Mouse (Mus musculus): ENCODE data around the gene Kcnq1. TPM values are rescaled to one million over a fixed set of nuclear protein-coding genes. Genes with fewer than 3 reads are reported as not detected.
A peak's percentile ranks its signal among the peaks of the same experiment; 100 is the strongest.

The Kcnq1 gene
- polyA plus RNA-seq, 1 experiment: 0.54 TPM

DNA sequence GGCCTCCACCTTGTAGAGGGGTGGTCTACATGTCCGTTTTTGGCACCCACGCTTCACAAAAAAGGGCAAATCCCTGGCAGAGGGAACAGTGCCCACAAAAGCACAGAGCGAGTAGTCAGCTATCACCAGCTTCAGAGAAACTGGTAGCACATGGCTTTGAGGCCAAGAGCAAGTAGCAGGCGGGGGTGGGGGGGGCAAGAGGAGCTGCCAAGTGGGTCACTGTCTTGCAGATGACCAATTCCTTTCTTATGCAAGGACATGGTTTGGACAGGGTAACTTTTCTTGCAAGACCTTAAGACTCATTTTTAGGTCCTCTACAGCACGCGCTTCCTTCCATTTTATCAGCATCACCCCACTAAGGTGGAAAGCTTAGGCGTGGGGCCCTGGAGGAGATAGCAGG, 205.3 kb downstream of the Kcnq1 start:
- Histone ChIP-seq H3K27ac (ENCODE audit: insufficient read depth, low read length) (no peak overlapping the region), H3K4me1 (ENCODE audit: control insufficient read depth, insufficient read depth, low read length) (no peaks in the 10 kb centered on the region), H3K4me3 (replicated peaks; ENCODE audit: insufficient read depth, low read depth, low read length) (no peak overlapping the region), H3K27me3 (ENCODE audit: control insufficient read depth, insufficient read depth, low read length) (no peaks in the 10 kb centered on the region)
- peak in 1 of 2 experiments; percentile 7 for DNase-seq
- 70% methylated on average over 7 of the region's 7 CpGs for WGBS
- TF ChIP-seq CTCF (IDR thresholded peaks at IDR 0.05; ENCODE audit: borderline replicate concordance, insufficient read depth, low read depth, low read length): no peak
- no peak for TF ChIP-seq POLR2A (IDR thresholded peaks at IDR 0.05; ENCODE audit: borderline replicate concordance, insufficient read depth, low read length)

DNA sequence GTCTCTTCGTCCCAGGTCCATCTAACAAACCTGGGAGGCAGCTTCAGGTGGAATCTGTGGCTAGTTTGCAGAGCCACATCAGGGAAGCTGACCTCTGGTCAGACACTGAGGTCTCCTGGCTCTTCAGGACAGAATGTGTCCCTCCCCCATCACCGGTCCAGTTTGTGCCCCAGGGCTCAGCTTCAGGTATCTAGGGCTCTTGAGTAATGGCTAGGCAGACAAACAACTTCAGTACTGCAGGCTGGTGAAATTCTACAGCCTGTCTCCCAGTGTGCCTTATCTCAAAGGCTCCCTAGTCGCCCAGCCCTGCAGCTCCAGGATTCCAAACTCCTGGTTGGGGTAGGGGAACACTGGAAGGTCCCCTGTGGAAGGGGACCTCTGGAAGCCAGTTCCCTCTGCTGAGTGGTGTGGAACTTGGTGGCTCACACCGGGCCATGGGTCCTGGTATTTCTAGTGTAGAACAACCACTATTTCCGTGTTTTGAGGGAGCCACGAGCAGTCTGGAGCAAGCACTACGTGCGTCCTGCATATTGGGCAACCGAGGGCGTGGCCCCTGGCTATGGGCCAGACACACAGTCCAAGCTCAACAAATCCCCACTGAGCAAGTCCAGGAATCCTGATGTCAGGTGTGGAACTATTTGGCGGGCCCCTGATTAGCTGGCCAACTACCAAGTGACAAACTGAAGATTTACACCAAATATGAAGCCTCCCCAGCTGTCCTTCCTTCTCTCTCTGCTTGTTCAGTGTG, 207.6 kb downstream of the Kcnq1 start:
- no peak overlapping the region for H3K4me3 ChIP-seq (replicated peaks; ENCODE audit: insufficient read depth, low read depth, low read length)
- H3K27ac ChIP-seq (ENCODE audit: insufficient read depth, low read length): no peak overlapping the region
- TF ChIP-seq CTCF (IDR thresholded peaks at IDR 0.05; ENCODE audit: borderline replicate concordance, insufficient read depth, low read depth, low read length) (no peak), POLR2A (IDR thresholded peaks at IDR 0.05; ENCODE audit: borderline replicate concordance, insufficient read depth, low read length) (no peak)
- no peaks in the 10 kb centered on the region for H3K4me1 ChIP-seq (ENCODE audit: control insufficient read depth, insufficient read depth, low read length)
- WGBS: 56% methylated on average over 11 of the region's 11 CpGs
- no peaks in the 10 kb centered on the region for H3K27me3 ChIP-seq (ENCODE audit: control insufficient read depth, insufficient read depth, low read length)
- no peak for DNase-seq

GRCm38 (mm10) chr7:143318512-143318911, 212.3 kb downstream of the Kcnq1 start:
- Histone ChIP-seq H3K4me1 (ENCODE audit: control insufficient read depth, insufficient read depth, low read length) (no peaks in the 10 kb centered on the region), H3K27me3 (ENCODE audit: control insufficient read depth, insufficient read depth, low read length) (no peaks in the 10 kb centered on the region), H3K27ac (ENCODE audit: insufficient read depth, low read length) (no peak overlapping the region), H3K4me3 (replicated peaks; ENCODE audit: insufficient read depth, low read depth, low read length) (no peak overlapping the region)
- no peak for DNase-seq
- WGBS: 84% methylated on average over 5 of the region's 5 CpGs
- TF ChIP-seq POLR2A (IDR thresholded peaks at IDR 0.05; ENCODE audit: borderline replicate concordance, insufficient read depth, low read length) (no peak), CTCF (IDR thresholded peaks at IDR 0.05; ENCODE audit: borderline replicate concordance, insufficient read depth, low read depth, low read length) (no peak)

- no peak overlapping the region for H3K4me3 ChIP-seq (replicated peaks; ENCODE audit: insufficient read depth, low read depth, low read length)
- H3K27ac ChIP-seq (ENCODE audit: insufficient read depth, low read length): no peak overlapping the region
- TF ChIP-seq CTCF (IDR thresholded peaks at IDR 0.05; ENCODE audit: borderline replicate concordance, insufficient read depth, low read depth, low read length) (no peak), POLR2A (IDR thresholded peaks at IDR 0.05; ENCODE audit: borderline replicate concordance, insufficient read depth, low read length) (no peak)
- no peaks in the 10 kb centered on the region for H3K4me1 ChIP-seq (ENCODE audit: control insufficient read depth, insufficient read depth, low read length)
- WGBS: 84% methylated on average over 8 of the region's 8 CpGs
- no peaks in the 10 kb centered on the region for H3K27me3 ChIP-seq (ENCODE audit: control insufficient read depth, insufficient read depth, low read length)
- DNase-seq: no peak
Measured at GRCm38 (mm10) chr7:143320367-143320766, 214.2 kb downstream of the Kcnq1 start.

DNA sequence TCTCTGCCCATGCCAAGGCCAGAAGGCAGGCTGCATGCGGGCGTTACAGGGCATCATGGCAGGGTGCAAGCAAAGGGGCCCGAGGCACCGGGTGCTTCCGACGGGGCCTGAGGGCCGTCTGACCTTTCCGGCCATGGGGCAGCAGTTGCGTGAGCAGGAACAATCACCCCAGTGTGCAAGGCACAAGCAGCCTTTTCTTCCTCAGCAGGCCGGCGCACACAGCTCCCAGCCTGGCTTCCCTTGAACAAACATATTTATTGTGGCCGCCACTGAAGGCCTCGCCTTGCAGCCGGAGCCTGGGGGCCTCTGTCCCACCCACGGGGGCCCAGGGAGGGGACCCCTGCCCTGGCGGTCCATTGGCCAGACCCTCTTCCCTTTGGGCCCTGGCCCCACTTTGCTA, 218.9 kb downstream of the Kcnq1 start:
- no peak overlapping the region for H3K4me3 ChIP-seq (replicated peaks; ENCODE audit: insufficient read depth, low read depth, low read length)
- no peaks in the 10 kb centered on the region for H3K27me3 ChIP-seq (ENCODE audit: control insufficient read depth, insufficient read depth, low read length)
- H3K27ac ChIP-seq (ENCODE audit: insufficient read depth, low read length): no peak overlapping the region
- TF ChIP-seq CTCF (IDR thresholded peaks at IDR 0.05; ENCODE audit: borderline replicate concordance, insufficient read depth, low read depth, low read length) (no peak), POLR2A (IDR thresholded peaks at IDR 0.05; ENCODE audit: borderline replicate concordance, insufficient read depth, low read length) (no peak)
- DNase-seq: peak in 1 of 2 experiments; percentile 6
- H3K4me1 ChIP-seq (ENCODE audit: control insufficient read depth, insufficient read depth, low read length): no peaks in the 10 kb centered on the region; the same call in 1 of the 2 replicates
- WGBS: 71% methylated on average over 16 of the region's 16 CpGs

DNA sequence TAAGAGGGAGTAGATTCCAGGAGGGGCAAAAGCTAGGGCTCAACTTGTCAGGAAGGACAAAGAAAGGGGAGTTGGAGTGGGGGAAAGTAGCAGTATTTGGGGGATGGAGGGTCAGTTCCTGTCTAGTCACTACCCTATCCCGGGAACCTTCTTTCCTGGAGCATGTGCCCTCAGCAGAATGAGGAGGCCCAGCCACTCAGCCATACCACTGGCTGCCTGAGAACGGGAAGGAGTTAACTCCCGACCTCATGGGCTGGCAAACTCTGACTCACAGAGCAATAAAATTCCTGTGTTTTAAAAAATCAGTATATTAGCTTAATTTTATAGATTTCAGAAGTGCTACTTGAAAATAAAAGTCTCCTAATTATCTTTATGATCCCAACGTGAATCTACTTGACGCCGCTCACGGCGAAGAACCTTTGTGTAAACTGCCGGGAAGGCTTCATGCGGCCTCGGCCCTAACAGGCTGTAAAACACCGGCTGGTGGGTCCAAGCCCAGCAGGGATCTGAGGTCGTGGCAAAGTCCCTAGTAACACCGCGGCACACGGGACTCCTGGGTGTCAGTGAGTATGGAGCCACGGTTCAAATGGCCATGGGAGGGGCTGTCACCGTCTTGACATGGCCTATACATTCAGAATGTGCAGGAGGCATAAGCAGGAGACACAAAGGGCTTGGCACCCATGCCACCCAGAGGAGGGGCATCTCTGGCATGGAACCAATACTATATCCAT, 222.2 kb downstream of the Kcnq1 start:
- no peaks in the 10 kb centered on the region for H3K27me3 ChIP-seq (ENCODE audit: control insufficient read depth, insufficient read depth, low read length)
- 66% methylated on average over 18 of the region's 18 CpGs for WGBS
- H3K4me3 ChIP-seq (replicated peaks; ENCODE audit: insufficient read depth, low read depth, low read length): no peak overlapping the region
- DNase-seq: no peak
- H3K4me1 ChIP-seq (ENCODE audit: control insufficient read depth, insufficient read depth, low read length): no peaks in the 10 kb centered on the region; the same call in 1 of the 2 replicates
- H3K27ac ChIP-seq (ENCODE audit: insufficient read depth, low read length): no peak overlapping the region
- TF ChIP-seq CTCF (IDR thresholded peaks at IDR 0.05; ENCODE audit: borderline replicate concordance, insufficient read depth, low read depth, low read length): no peak
- no peak for TF ChIP-seq POLR2A (IDR thresholded peaks at IDR 0.05; ENCODE audit: borderline replicate concordance, insufficient read depth, low read length)

GRCm38 (mm10) chr7:143329110-143329810, 223.1 kb downstream of the Kcnq1 start:
- 14% methylated on average over 14 of the region's 14 CpGs for WGBS
- peak; percentile 28 for DNase-seq
- Histone ChIP-seq H3K4me3 (replicated peaks; ENCODE audit: insufficient read depth, low read depth, low read length) (no peak overlapping the region), H3K27ac (ENCODE audit: insufficient read depth, low read length) (no peak overlapping the region), H3K27me3 (ENCODE audit: control insufficient read depth, insufficient read depth, low read length) (no peaks in the 10 kb centered on the region), H3K4me1 (ENCODE audit: control insufficient read depth, insufficient read depth, low read length) (no peaks in the 10 kb centered on the region; the same call in 1 of the 2 replicates)
- TF ChIP-seq POLR2A (IDR thresholded peaks at IDR 0.05; ENCODE audit: borderline replicate concordance, insufficient read depth, low read length) (no peak), CTCF (IDR thresholded peaks at IDR 0.05; ENCODE audit: borderline replicate concordance, insufficient read depth, low read depth, low read length) (no peak)
